Comparison of ENCODE assay signal across 17 mouse cellular contexts in genomic region chr9:108858792-108859527, GRCm38 (mm10). TPM values are rescaled to one million over a fixed set of nuclear protein-coding genes. Genes with fewer than 3 reads are reported as not detected.
"Had no signal": no experiment of that assay in that cellular context is flagged by ENCODE, and none has a peak within 500 bp of the region (broad histone marks: within the 10 kb centered on the region; RNA-seq: fewer than 3 reads in every experiment).

No protein-coding gene starts in this region.

- H3K27ac ChIP-seq: kidney, postnatal 0 days; limb, embryonic 15.5 days; neural tube, embryonic 15.5 days; stomach, postnatal 0 days had no signal

- H3K9me3 ChIP-seq: limb, embryonic 15.5 days; neural tube, embryonic 15.5 days had no signal

- H3K4me3 ChIP-seq: limb, embryonic 15.5 days; myocyte; neural tube, embryonic 15.5 days had no signal

- H3K27me3 ChIP-seq: limb, embryonic 15.5 days had no signal

- H3K4me2 ChIP-seq: limb, embryonic 15.5 days; neural tube, embryonic 15.5 days had no signal

- H3K9ac ChIP-seq: limb, embryonic 15.5 days; neural tube, embryonic 15.5 days had no signal

- DNase-seq: kidney, postnatal 36 days; layer of hippocampus, adult 9-11 months; layer of hippocampus, postnatal 36 days; lung, adult 18-20 months; midbrain, embryonic 14.5 days; right cerebral cortex, adult 18-20 months; right cerebral cortex, postnatal 25 days; thymus, postnatal 4 days had no signal

RNA-seq across cellular contexts. Expression of gene Tmem89, which starts 55.5 kb away (rescaled TPM):
- total RNA-seq: layer of hippocampus, adult 18-20 months; layer of hippocampus, postnatal 36 days; megakaryocyte-erythroid progenitor cell, adult 5-6 weeks had no signal
- polyA plus RNA-seq: kidney, postnatal 0 days; limb, embryonic 11.5 days; midbrain, embryonic 14.5 days; myocyte; neural tube, embryonic 11.5 days; neural tube, embryonic 15.5 days had no signal
